Mouse (Mus musculus): ENCODE data around the gene Tenm4.

- TF ChIP-seq CTCF (IDR thresholded peaks at IDR 0.05; ENCODE audit: low read depth) = no peak
- no peak for TF ChIP-seq EP300 (IDR thresholded peaks at IDR 0.05; ENCODE audit: low read depth)
Observed at GRCm38 (mm10) chr7:96369947-96370346, 198.9 kb downstream of the Tenm4 start.

Measured in liver, embryonic 14.5 days (tissue).